In the genomic region with DNA sequence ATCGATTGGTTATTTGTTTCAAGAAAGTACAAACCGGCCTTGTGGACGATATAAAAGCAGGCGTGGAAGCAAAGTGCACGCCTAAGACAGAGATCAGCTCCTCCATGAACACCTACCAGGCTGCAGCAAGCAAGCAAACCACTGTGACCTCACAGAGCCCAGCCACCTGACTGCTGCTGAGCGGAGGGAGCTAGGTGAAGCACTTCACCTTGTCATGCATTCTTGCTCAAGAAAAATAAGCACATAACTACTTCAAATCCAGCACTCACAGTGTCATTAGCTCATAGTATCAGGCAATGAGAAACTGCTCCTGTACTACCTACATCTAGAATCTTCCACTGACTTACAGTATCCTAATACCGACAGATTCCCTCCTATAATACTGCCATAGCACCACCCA, we compare ENCODE assay signal across 15 mouse cellular contexts. TPM values are rescaled to one million over a fixed set of nuclear protein-coding genes. Genes with fewer than 3 reads are reported as not detected.
"Had no signal": no experiment of that assay in that cellular context is flagged by ENCODE, and none has a peak within 500 bp of the region (broad histone marks: within the 10 kb centered on the region; RNA-seq: fewer than 3 reads in every experiment).

No protein-coding gene starts in this region.

RNA-seq across cellular contexts. Expression of a gene that starts 39.3 kb away (rescaled TPM):
- polyA plus RNA-seq: heart, embryonic 10.5 days; heart, embryonic 12.5 days; heart, embryonic 14.5 days; heart, embryonic 16.5 days; hindbrain, embryonic 14.5 days; hindbrain, embryonic 16.5 days; intestine, embryonic 14.5 days; intestine, embryonic 16.5 days; kidney, adult 2 months; kidney, embryonic 15.5 days; kidney, postnatal 0 days; large intestine, adult 2 months; limb, embryonic 13.5 days; liver, adult 2 months; liver, embryonic 12.5 days had no signal
